In genomic region chr3:153429840-153430239, GRCm38 (mm10) we compare ENCODE assay signal across 26 mouse cellular contexts.
DNase-seq lines count a peak whose midpoint lies in the region; ATAC-seq lines count a peak whose summit lies in the region.
"Had no signal": no experiment of that assay in that cellular context is flagged by ENCODE, and none has a peak within 500 bp of the region (broad histone marks: within the 10 kb centered on the region; RNA-seq: fewer than 3 reads in every experiment).

No protein-coding gene starts in this region.

- H3K27ac ChIP-seq in hindbrain, embryonic 12.5 days, result peak overlapping the region; percentile 48; the same call in 1 of the 2 replicates
- no peak overlapping the region; the same call in 1 of the 2 replicates for H3K27ac ChIP-seq in hindbrain, embryonic 10.5 days
- no peak overlapping the region; the same call in 1 of the 2 replicates for H3K27ac ChIP-seq in forebrain, embryonic 15.5 days (replicated peaks)
- no peak overlapping the region for H3K27ac ChIP-seq in hindbrain, embryonic 16.5 days (ENCODE audit: low read depth, low read length)
- H3K27ac ChIP-seq: embryonic facial prominence, embryonic 15.5 days; left cerebral cortex, adult 2 months; liver, embryonic 13.5 days; stomach, embryonic 15.5 days had no signal

- peaks cover 19% of the 10 kb centered on the region for H3K4me1 ChIP-seq in hindbrain, embryonic 12.5 days
- peaks cover 22% of the 10 kb centered on the region for H3K4me1 ChIP-seq in hindbrain, embryonic 10.5 days (replicated peaks)
- H3K4me1 ChIP-seq in forebrain, embryonic 15.5 days, result peaks cover 23% of the 10 kb centered on the region
- H3K4me1 ChIP-seq in hindbrain, embryonic 16.5 days (ENCODE audit: control insufficient read depth, insufficient read depth, low read depth, low read length), result no peaks in the 10 kb centered on the region; the same call in none of the 2 replicates
- H3K4me1 ChIP-seq: heart, embryonic 12.5 days; liver, embryonic 13.5 days; stomach, embryonic 15.5 days had no signal

- H3K27me3 ChIP-seq in hindbrain, embryonic 12.5 days, result no peaks in the 10 kb centered on the region; the same call in 1 of the 2 replicates
- no peaks in the 10 kb centered on the region for H3K27me3 ChIP-seq in hindbrain, embryonic 10.5 days (ENCODE audit: insufficient read depth, poor library complexity, severe bottlenecking)
- no peaks in the 10 kb centered on the region for H3K27me3 ChIP-seq in forebrain, embryonic 15.5 days
- H3K27me3 ChIP-seq in hindbrain, embryonic 16.5 days (replicated peaks; ENCODE audit: control insufficient read depth, insufficient read depth, low read length), result no peaks in the 10 kb centered on the region
- H3K27me3 ChIP-seq: CH12.LX; embryonic facial prominence, embryonic 15.5 days; heart, embryonic 12.5 days; liver, embryonic 13.5 days; stomach, embryonic 15.5 days had no signal

- 41% methylated on average over 8 of the region's 8 CpGs for WGBS in hindbrain, embryonic 12.5 days
- 67% methylated on average over 8 of the region's 8 CpGs for WGBS in hindbrain, embryonic 10.5 days
- WGBS in forebrain, embryonic 15.5 days, result 42% methylated on average over 8 of the region's 8 CpGs
- WGBS in hindbrain, embryonic 16.5 days, result 23% methylated on average over 8 of the region's 8 CpGs

- DNase-seq in hindbrain, embryonic 10.5 days (ENCODE audit: low spot score), result no peak
- peak; percentile 30 for DNase-seq in retina, embryonic 14.5 days (ENCODE audit: low spot score)
- no peak for DNase-seq in thymus, postnatal 14 days
- DNase-seq in spleen, postnatal 4 days (ENCODE audit: low spot score in 2 of 2), result no peak
- DNase-seq: adrenal gland, adult 2 months; B cell, adult 2 months; cerebellum, adult 18-20 months; cerebellum, postnatal 25 days; gastrocnemius, postnatal 14 days; heart, adult 11 months; heart, postnatal 10 days; layer of hippocampus, adult 9-11 months; liver, embryonic 13.5 days; lung, adult 2 months; lung, postnatal 14 days; thymus, adult 18-20 months had no signal

- H3K36me3 ChIP-seq in hindbrain, embryonic 12.5 days, result no peaks in the 10 kb centered on the region
- no peaks in the 10 kb centered on the region for H3K36me3 ChIP-seq in hindbrain, embryonic 10.5 days
- no peaks in the 10 kb centered on the region for H3K36me3 ChIP-seq in forebrain, embryonic 15.5 days
- H3K36me3 ChIP-seq in hindbrain, embryonic 16.5 days (ENCODE audit: control insufficient read depth, insufficient read depth, low read length), result no peaks in the 10 kb centered on the region
- H3K36me3 ChIP-seq: embryonic facial prominence, embryonic 15.5 days; heart, embryonic 12.5 days; liver, embryonic 13.5 days; stomach, embryonic 15.5 days had no signal

- peak; percentile 74 for ATAC-seq in hindbrain, embryonic 12.5 days (ENCODE audit: low FRiP score)
- peak; percentile 64 for ATAC-seq in forebrain, embryonic 15.5 days (replicated peaks)
- ATAC-seq in hindbrain, embryonic 16.5 days, result peak; percentile 66
- ATAC-seq: intestine, postnatal 0 days had no signal

- no peak overlapping the region for H3K4me3 ChIP-seq in hindbrain, embryonic 12.5 days
- no peak overlapping the region for H3K4me3 ChIP-seq in hindbrain, embryonic 10.5 days
- no peak overlapping the region for H3K4me3 ChIP-seq in forebrain, embryonic 15.5 days
- no peak overlapping the region for H3K4me3 ChIP-seq in hindbrain, embryonic 16.5 days (ENCODE audit: low read length)
- H3K4me3 ChIP-seq: embryonic facial prominence, embryonic 15.5 days; heart, embryonic 12.5 days; left cerebral cortex, adult 2 months; liver, embryonic 13.5 days; stomach, embryonic 15.5 days had no signal

- H3K4me2 ChIP-seq in hindbrain, embryonic 12.5 days (replicated peaks), result no peak overlapping the region
- no peak overlapping the region for H3K4me2 ChIP-seq in forebrain, embryonic 15.5 days (replicated peaks)
- H3K4me2 ChIP-seq in hindbrain, embryonic 16.5 days (ENCODE audit: low read length), result no peak overlapping the region
- H3K4me2 ChIP-seq: embryonic facial prominence, embryonic 15.5 days; heart, embryonic 12.5 days; liver, embryonic 13.5 days; stomach, embryonic 15.5 days had no signal

- H3K9ac ChIP-seq in hindbrain, embryonic 12.5 days, result no peak overlapping the region
- no peak overlapping the region for H3K9ac ChIP-seq in forebrain, embryonic 15.5 days (replicated peaks)
- H3K9ac ChIP-seq in hindbrain, embryonic 16.5 days (ENCODE audit: low read depth, low read length), result no peak overlapping the region
- H3K9ac ChIP-seq: embryonic facial prominence, embryonic 15.5 days; heart, embryonic 12.5 days; liver, embryonic 13.5 days; stomach, embryonic 15.5 days had no signal

- no peaks in the 10 kb centered on the region for H3K9me3 ChIP-seq in hindbrain, embryonic 12.5 days (replicated peaks)
- no peaks in the 10 kb centered on the region for H3K9me3 ChIP-seq in hindbrain, embryonic 10.5 days
- no peaks in the 10 kb centered on the region for H3K9me3 ChIP-seq in forebrain, embryonic 15.5 days
- H3K9me3 ChIP-seq in hindbrain, embryonic 16.5 days (ENCODE audit: control insufficient read depth, low read length), result no peaks in the 10 kb centered on the region
- H3K9me3 ChIP-seq: embryonic facial prominence, embryonic 15.5 days; G1E; heart, embryonic 12.5 days; liver, embryonic 13.5 days; stomach, embryonic 15.5 days had no signal
